Mouse (Mus musculus) kidney, embryonic 14.5 days (tissue): Measurements from ENCODE around the gene Csf1. TPM values are rescaled to one million over a fixed set of nuclear protein-coding genes. Genes with fewer than 3 reads are reported as not detected.

Experiments
- ATAC-seq: fragments of 200-750 bp; cut with Nextera tagmentation; 2 replicates; pipeline ENCODE4 v1.8.0; 2017; ENCODE audit warnings: moderate number of reproducible peaks, mild to moderate bottlenecking, moderate TSS enrichment, moderate library complexity; ENCODE audit not compliant: low FRiP score, low TSS enrichment
- H3K27ac ChIP-seq: fragments of 300-500 bp; sonication (generic); 2 replicates; pipeline ENCODE4 v1.5.1; 2014; ENCODE audit warnings: low read depth, mild to moderate bottlenecking, low read length, moderate library complexity, mixed read lengths
- H3K27me3 ChIP-seq: fragments of 300-500 bp; sonication (generic); 2 replicates; pipeline ENCODE4 v1.6.1; 2014; ENCODE audit warnings: mild to moderate bottlenecking, low read length; ENCODE audit not compliant: control insufficient read depth, insufficient read depth
- H3K36me3 ChIP-seq: fragments of 300-500 bp; sonication (generic); 2 replicates; pipeline ENCODE4 v1.6.1; 2014; ENCODE audit warnings: low read length, mixed read lengths; ENCODE audit not compliant: control insufficient read depth, insufficient read depth
- H3K4me1 ChIP-seq: fragments of 300-500 bp; sonication (generic); 2 replicates; pipeline ENCODE4 v1.6.1; 2014; ENCODE audit warnings: low read length, mixed read lengths; ENCODE audit not compliant: control insufficient read depth, insufficient read depth
- H3K4me2 ChIP-seq: fragments of 300-500 bp; sonication (generic); replicated peaks from 2 replicates; pipeline ENCODE4 v1.6.1; 2014; ENCODE audit warnings: low read depth, mild to moderate bottlenecking, low read length
- H3K4me3 ChIP-seq: fragments of 300-500 bp; sonication (generic); 2 replicates; pipeline ENCODE4 v1.5.1; 2014; ENCODE audit warnings: mild to moderate bottlenecking, low read length
- H3K9ac ChIP-seq: fragments of 300-500 bp; sonication (generic); 2 replicates; pipeline ENCODE4 v1.6.1; 2014; ENCODE audit warnings: low read depth, mild to moderate bottlenecking, low read length, moderate library complexity
- H3K9me3 ChIP-seq: fragments of 300-500 bp; sonication (generic); 2 replicates; pipeline ENCODE4 v1.6.1; 2016; ENCODE audit warnings: low read length; ENCODE audit not compliant: control insufficient read depth
- WGBS: fragments of 180-500 bp; shearing (Covaris S2); extraction: QIAGEN DNeasy Blood & Tissue Kit; methylation state at CpG from one replicate; pipeline ENCODE4 v1.1.7; 2014; 5-methylcytosine and 5-hydroxymethylcytosine counted together
- polyA plus RNA-seq: library from polyadenylated mRNA; unstranded; fragments of >200 nt; fragmentation: Nextera tagmentation; extraction: Ambion mirVana; gene quantifications from 2 replicates; pipeline ENCODE4 v1.2.1, GENCODE M21; 2014

The Csf1 gene
- polyA plus RNA-seq, 1 experiment from 2014 or later: 8.5 TPM

DNA sequence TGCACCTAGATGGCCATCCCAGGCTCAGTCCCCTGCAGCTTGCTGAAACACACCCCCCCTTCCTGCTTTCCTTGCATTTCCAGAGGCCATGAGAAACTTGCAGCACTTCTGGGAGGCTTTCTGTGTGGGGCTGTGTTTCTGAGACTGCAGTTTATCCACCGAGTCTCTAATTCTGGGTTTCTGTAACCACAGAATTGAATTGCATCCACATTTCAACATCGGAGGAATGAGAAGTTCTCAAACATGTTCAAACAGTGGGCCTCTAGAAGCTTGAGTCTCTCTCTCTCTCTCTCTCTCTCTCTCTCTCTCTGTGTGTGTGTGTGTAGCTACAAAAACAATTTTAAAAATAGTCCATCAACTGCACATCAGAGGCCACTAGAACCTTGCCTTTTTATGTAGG is 9.4 kb upstream of the Csf1 start:
- Histone ChIP-seq H3K36me3 (no peaks in the 10 kb centered on the region), H3K27ac (no peak overlapping the region), H3K9me3 (no peaks in the 10 kb centered on the region), H3K4me2 (no peak overlapping the region), H3K27me3 (0 out of 2 replicates have a peak, but pooled peaks cover 3% of the 10 kb centered on the region), H3K9ac (no peak overlapping the region), H3K4me1 (no peaks in the 10 kb centered on the region), H3K4me3 (no peak overlapping the region)
- 95% methylated on average over 2 of the region's 2 CpGs for WGBS
- no peak for ATAC-seq

DNA sequence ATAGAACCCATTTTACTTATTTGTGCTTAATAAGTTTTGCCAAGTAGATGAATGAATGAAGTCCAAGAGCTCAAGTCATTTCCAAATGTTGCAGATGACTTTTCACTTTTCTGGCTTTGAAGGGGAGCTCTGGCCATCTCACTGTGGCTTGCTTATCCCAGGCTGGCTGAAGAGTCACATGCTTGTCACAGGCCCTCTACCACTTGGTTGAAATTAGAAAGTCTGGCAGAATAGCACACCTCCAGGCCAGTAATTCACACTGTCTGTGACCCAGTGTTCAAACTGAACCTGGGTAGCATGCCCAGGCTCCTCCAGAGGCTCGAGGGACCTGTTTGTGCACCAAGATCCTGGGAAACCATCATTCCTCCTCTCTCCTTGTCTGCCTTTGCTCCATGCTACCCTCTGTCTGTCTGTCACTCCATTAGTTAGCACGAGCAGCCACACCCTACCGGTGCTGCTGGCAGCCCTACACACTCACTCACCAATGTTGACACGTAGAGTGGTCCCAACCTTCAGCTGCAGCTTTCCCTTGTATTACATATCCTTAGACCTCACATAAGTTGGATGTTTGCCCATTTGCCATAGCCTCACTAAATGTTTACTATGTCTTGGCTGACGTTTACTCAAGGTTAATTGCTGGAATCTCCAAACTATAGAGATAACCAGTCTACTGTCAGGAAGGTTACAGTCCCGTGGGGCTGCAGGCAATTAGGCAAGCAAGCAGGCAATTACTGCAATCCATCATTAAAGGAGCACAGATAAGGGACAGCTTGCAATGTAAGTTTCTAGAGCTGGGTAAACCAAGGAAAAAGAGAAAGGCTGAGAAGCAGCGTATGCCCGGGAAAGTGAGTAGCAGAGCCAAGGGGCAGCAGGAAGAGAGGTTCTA is 8.1 kb upstream of the Csf1 start:
- Histone ChIP-seq H3K9me3 (no peaks in the 10 kb centered on the region), H3K4me2 (no peak overlapping the region), H3K4me3 (no peak overlapping the region), H3K27ac (no peak overlapping the region), H3K4me1 (no peaks in the 10 kb centered on the region), H3K9ac (no peak overlapping the region), H3K27me3 (0 out of 2 replicates have a peak, but pooled peaks cover 3% of the 10 kb centered on the region), H3K36me3 (no peaks in the 10 kb centered on the region)
- 56% methylated on average over 8 of the region's 8 CpGs for WGBS
- ATAC-seq: no peak

DNA sequence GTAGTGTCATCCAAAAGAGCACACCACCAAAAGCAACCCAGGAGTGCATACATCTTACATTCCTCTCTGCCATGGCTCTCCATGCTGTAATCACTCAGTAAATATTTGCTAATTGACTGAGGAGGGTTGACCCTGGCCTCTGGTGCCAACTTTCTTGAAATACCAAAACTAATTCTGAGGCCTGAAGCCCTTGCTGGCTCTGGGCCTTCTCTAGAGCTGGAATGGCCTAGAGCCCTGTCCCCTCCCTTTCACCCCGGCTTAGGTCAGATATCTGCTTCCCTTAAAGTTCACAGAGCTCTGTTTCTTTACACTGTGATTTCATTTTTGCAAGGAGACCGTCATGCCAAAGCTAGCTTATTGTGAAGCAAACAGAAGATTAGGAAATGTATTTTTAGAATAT is 6.5 kb upstream of the Csf1 start:
- Histone ChIP-seq H3K9me3 (no peaks in the 10 kb centered on the region), H3K4me3 (no peak overlapping the region), H3K9ac (no peak overlapping the region), H3K27ac (no peak overlapping the region), H3K27me3 (peaks cover 3% of the 10 kb centered on the region; the same call in 1 of the 2 replicates), H3K4me1 (no peaks in the 10 kb centered on the region), H3K4me2 (no peak overlapping the region), H3K36me3 (no peaks in the 10 kb centered on the region)
- 55% methylated on average over 2 of the region's 2 CpGs for WGBS
- ATAC-seq: no peak

DNA sequence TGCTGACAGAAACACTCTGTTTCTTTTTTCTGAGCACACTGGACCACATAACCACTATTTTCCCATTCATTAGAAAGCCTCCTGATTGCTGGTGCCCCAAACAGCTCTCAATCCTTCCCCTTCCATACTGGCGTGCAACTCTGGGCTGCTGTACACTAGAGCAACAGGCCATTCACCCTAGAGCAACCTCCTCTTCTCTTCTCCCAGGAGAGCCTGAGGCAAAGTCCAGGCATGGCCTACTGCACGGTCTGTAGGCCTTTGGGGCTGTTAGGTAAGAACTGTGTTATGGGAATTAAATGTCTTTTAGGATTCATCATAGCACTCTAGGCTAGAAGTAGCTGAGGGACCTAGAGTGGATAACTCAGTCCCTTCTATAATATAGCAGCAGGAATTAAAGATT is 5.7 kb upstream of the Csf1 start:
- ATAC-seq: no peak
- Histone ChIP-seq H3K4me2 (no peak overlapping the region), H3K27ac (no peak overlapping the region), H3K27me3 (peaks cover 3% of the 10 kb centered on the region; the same call in 1 of the 2 replicates), H3K9ac (no peak overlapping the region), H3K4me3 (no peak overlapping the region), H3K36me3 (no peaks in the 10 kb centered on the region), H3K4me1 (no peaks in the 10 kb centered on the region), H3K9me3 (no peaks in the 10 kb centered on the region)
- WGBS: 76% methylated on average over 2 of the region's 2 CpGs

DNA sequence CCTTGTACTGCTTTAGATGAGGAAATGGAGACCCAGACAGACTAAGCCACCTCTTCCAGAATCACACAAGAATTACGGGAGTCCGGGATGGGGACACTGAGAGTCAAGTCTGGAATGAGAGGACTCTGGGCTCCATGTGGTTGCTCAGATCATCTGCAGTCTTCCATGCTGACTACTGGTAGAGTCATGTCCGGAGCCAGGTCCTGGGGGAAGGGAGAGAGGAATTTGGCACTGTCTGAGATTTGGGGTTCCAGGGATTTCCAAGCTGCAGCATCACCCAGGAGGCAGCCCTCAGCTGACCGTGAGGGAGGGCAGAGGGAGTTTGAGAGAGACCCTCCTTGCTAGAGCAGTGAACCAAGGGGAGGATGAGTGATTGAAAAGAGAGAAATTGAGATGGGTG is 3.3 kb upstream of the Csf1 start:
- H3K4me1 ChIP-seq: no peaks in the 10 kb centered on the region; the same call in 1 of the 2 replicates
- no peak overlapping the region for H3K4me2 ChIP-seq
- WGBS: 75% methylated on average over 4 of the region's 4 CpGs
- no peak overlapping the region for H3K27ac ChIP-seq
- H3K36me3 ChIP-seq: no peaks in the 10 kb centered on the region
- no peaks in the 10 kb centered on the region; the same call in 1 of the 2 replicates for H3K27me3 ChIP-seq
- no peaks in the 10 kb centered on the region for H3K9me3 ChIP-seq
- H3K9ac ChIP-seq: no peak overlapping the region
- no peak for ATAC-seq
- H3K4me3 ChIP-seq: no peak overlapping the region

DNA sequence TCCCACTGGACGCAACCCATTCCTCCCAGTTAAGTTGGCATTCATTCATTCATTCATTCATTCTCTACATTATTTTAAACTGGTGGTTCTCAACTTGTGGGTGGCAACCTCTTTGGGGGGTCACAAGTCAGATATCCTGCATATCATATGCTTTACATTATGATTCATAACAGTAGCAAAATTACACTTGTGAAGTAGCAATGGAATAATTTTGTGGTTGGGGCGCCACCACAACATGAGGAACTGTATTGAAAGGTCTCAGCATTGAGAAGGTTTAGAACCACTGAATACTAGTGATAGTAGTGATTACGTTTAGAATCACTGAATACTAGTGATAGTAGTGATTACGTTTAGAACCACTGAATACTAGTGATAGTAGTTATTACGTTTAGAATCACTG is 1.2 kb upstream of the Csf1 start:
- H3K27ac ChIP-seq: no peak overlapping the region
- no peak overlapping the region for H3K4me2 ChIP-seq
- no peaks in the 10 kb centered on the region for H3K36me3 ChIP-seq
- H3K4me3 ChIP-seq: no peak overlapping the region
- no peak for ATAC-seq
- H3K9ac ChIP-seq: no peak overlapping the region
- H3K27me3 ChIP-seq: no peaks in the 10 kb centered on the region; the same call in 1 of the 2 replicates
- H3K4me1 ChIP-seq: no peaks in the 10 kb centered on the region; the same call in 1 of the 2 replicates
- no peaks in the 10 kb centered on the region for H3K9me3 ChIP-seq
- 95% methylated on average over 5 of the region's 5 CpGs for WGBS

DNA sequence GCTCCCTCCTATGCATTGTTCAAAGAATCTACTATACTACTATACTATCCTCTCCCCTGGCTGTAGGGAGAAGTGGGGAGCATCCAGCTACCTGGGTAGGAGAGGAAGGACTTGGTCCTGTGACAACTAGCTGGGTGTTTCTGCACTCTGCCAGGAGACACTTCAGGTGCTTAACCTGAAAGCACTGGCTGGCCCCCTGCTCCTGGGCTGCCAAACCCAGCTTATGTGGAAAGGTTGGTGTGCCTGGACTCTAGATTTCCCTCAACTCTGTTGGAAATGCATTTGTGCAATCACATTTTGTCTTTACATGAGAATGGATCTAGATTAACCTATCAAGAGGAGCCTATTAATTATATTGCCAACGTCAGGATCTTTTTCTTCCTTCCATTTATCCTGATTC is 502 bp upstream of the Csf1 start:
- no peak overlapping the region for H3K27ac ChIP-seq
- H3K36me3 ChIP-seq: no peaks in the 10 kb centered on the region
- 0 out of 2 replicates have a peak overlapping the region, but pooled peaks have one; percentile 63 for H3K4me3 ChIP-seq
- WGBS: 70% methylated on average over 1 of the region's 1 CpGs
- no peak for ATAC-seq
- H3K27me3 ChIP-seq: no peaks in the 10 kb centered on the region; the same call in 1 of the 2 replicates
- no peaks in the 10 kb centered on the region; the same call in 1 of the 2 replicates for H3K4me1 ChIP-seq
- no peak overlapping the region for H3K9ac ChIP-seq
- peak overlapping the region; percentile 55 for H3K4me2 ChIP-seq
- no peaks in the 10 kb centered on the region for H3K9me3 ChIP-seq

DNA sequence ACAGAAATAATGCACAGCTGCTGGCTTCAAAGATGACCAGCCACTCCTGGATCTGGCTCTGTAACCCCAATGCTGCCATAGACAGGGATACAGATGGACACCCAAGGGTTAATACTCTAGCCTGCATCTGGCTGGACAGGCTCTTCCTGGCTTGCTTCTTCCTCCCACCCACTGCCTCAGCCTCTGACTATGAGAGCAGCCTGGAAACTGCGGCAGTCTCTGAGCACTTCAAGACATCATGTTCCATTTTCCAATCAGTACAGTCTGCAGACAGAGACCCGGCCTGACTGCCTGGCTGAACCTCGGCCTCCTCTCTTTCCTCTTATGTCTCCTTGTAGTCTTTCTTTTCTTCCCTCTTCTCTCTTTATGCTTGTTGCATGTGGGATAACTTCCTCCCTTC is 1.6 kb downstream of the Csf1 start:
- H3K36me3 ChIP-seq: peaks cover 3% of the 10 kb centered on the region; the same call in 1 of the 2 replicates
- no peaks in the 10 kb centered on the region; the same call in 1 of the 2 replicates for H3K27me3 ChIP-seq
- H3K9ac ChIP-seq: peak overlapping the region; percentile 85; the same call in 1 of the 2 replicates
- no peaks in the 10 kb centered on the region; the same call in 1 of the 2 replicates for H3K4me1 ChIP-seq
- no peak overlapping the region for H3K27ac ChIP-seq
- H3K4me2 ChIP-seq: peak overlapping the region; percentile 55
- H3K4me3 ChIP-seq: peak overlapping the region; percentile 63
- WGBS: 9% methylated on average over 3 of the region's 3 CpGs
- no peaks in the 10 kb centered on the region for H3K9me3 ChIP-seq
- ATAC-seq: no peak

DNA sequence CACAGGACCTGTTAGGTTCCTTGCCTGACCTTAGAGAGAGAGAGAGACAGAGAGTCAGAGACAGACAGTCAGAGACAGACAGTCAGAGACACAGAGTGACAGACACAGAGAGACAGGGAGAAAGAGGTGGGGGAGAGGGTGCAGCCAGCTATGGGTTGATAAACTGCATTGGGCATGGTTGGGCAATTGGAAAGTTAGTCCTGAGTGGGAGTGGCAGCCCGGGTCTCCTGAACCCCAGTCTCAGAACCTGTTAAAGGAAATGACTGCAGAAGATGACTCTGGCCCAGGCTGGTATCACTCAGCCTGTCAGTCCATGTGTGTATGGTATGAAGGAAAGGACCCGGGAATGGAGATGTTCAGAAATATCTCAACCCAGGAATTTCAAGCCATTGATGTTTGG is 2.1 kb downstream of the Csf1 start:
- no peak for ATAC-seq
- H3K27ac ChIP-seq: no peak overlapping the region
- H3K9ac ChIP-seq: peak overlapping the region; percentile 85; the same call in 1 of the 2 replicates
- H3K4me2 ChIP-seq: peak overlapping the region; percentile 55; the same call in 1 of the 2 replicates
- H3K4me1 ChIP-seq: no peaks in the 10 kb centered on the region; the same call in 1 of the 2 replicates
- no peaks in the 10 kb centered on the region for H3K9me3 ChIP-seq
- H3K4me3 ChIP-seq: no peak overlapping the region; the same call in 1 of the 2 replicates
- WGBS: 44% methylated on average over 2 of the region's 2 CpGs
- no peaks in the 10 kb centered on the region; the same call in 1 of the 2 replicates for H3K27me3 ChIP-seq
- peaks cover 3% of the 10 kb centered on the region; the same call in 1 of the 2 replicates for H3K36me3 ChIP-seq
